Mouse (Mus musculus) lung, embryonic 16.5 days (tissue): ENCODE results near the gene Zfp866. TPM values are rescaled to one million over a fixed set of nuclear protein-coding genes. Genes with fewer than 3 reads are reported as not detected.

ENCODE experiments used
- ATAC-seq: fragments of 200-750 bp; cut with Nextera tagmentation; 2 replicates; pipeline ENCODE4 v1.8.0; 2017; ENCODE audit warnings: low read depth, mild to moderate bottlenecking, moderate library complexity
- H3K27ac ChIP-seq: fragments of 300-500 bp; sonication (generic); 2 replicates; pipeline ENCODE4 v1.5.1; 2014; ENCODE audit warnings: mild to moderate bottlenecking, control low read depth, low read length
- H3K27me3 ChIP-seq: fragments of 300-500 bp; sonication (generic); 2 replicates; pipeline ENCODE4 v1.6.1; 2014; ENCODE audit warnings: low read depth, low read length, mixed read lengths; ENCODE audit not compliant: control insufficient read depth, insufficient read depth
- H3K36me3 ChIP-seq: fragments of 300-500 bp; sonication (generic); 2 replicates; pipeline ENCODE4 v1.6.1; 2014; ENCODE audit warnings: low read length; ENCODE audit not compliant: control insufficient read depth, insufficient read depth
- H3K4me1 ChIP-seq: fragments of 300-500 bp; sonication (generic); replicated peaks from 2 replicates; pipeline ENCODE4 v1.6.1; 2014; ENCODE audit warnings: low read length, mixed read lengths; ENCODE audit not compliant: control insufficient read depth, insufficient read depth
- H3K4me2 ChIP-seq: fragments of 300-500 bp; sonication (generic); 2 replicates; pipeline ENCODE4 v1.6.1; 2014; ENCODE audit warnings: low read depth, low read length, control low read depth
- H3K4me3 ChIP-seq: fragments of 300-500 bp; sonication (generic); 2 replicates; pipeline ENCODE4 v1.5.1; 2014; ENCODE audit warnings: mild to moderate bottlenecking, low read length, control low read depth
- H3K9ac ChIP-seq: fragments of 300-500 bp; sonication (generic); 2 replicates; pipeline ENCODE4 v1.6.1; 2014; ENCODE audit warnings: low read length, control low read depth
- H3K9me3 ChIP-seq: fragments of 300-500 bp; sonication (generic); 2 replicates; pipeline ENCODE4 v1.6.1; 2016; ENCODE audit warnings: low read length; ENCODE audit not compliant: control insufficient read depth
- WGBS: fragments of 180-500 bp; shearing (Covaris S2); extraction: QIAGEN DNeasy Blood & Tissue Kit; methylation state at CpG from one replicate; pipeline ENCODE4 v1.1.7; 2014; 5-methylcytosine and 5-hydroxymethylcytosine counted together
- polyA plus RNA-seq: library from polyadenylated mRNA; unstranded; fragments of >200 nt; fragmentation: Nextera tagmentation; extraction: Ambion mirVana; gene quantifications from 2 replicates; pipeline ENCODE4 v1.2.1, GENCODE M21; 2015

The Zfp866 gene
- polyA plus RNA-seq, 1 experiment from 2014 or later = 26.7 TPM

- Histone ChIP-seq H3K4me3 (peak overlapping the region; percentile 86), H3K9ac (peak overlapping the region; percentile 99), H3K4me2 (peak overlapping the region; percentile 51), H3K27ac (peak overlapping the region; percentile 100), H3K36me3 (no peaks in the 10 kb centered on the region), H3K9me3 (no peaks in the 10 kb centered on the region), H3K4me1 (peaks cover 7% of the 10 kb centered on the region), H3K27me3 (no peaks in the 10 kb centered on the region)
- peak; percentile 99 for ATAC-seq
- under 1% methylated on average over 44 of the region's 52 CpGs for WGBS
Observed at GRCm38 (mm10) chr8:69716403-69717231, 74.4 kb downstream of the Zfp866 start.

GRCm38 (mm10) chr8:69715366-69715765, 75.6 kb downstream of the Zfp866 start:
- Histone ChIP-seq H3K9ac (peak overlapping the region; percentile 49; the same call in 1 of the 2 replicates), H3K4me2 (peak overlapping the region; percentile 49)
- WGBS = 71% methylated on average over 6 of the region's 6 CpGs

GRCm38 (mm10) chr8:69713516-69713915, 77.5 kb downstream of the Zfp866 start:
- Histone ChIP-seq H3K9me3 (no peaks in the 10 kb centered on the region), H3K36me3 (peaks cover 17% of the 10 kb centered on the region), H3K9ac (no peak overlapping the region), H3K27ac (no peak overlapping the region), H3K4me3 (no peak overlapping the region), H3K4me2 (no peak overlapping the region), H3K4me1 (peaks cover 7% of the 10 kb centered on the region), H3K27me3 (no peaks in the 10 kb centered on the region)
- ATAC-seq = no peak
- WGBS = 88% methylated on average over 8 of the region's 8 CpGs

More at GRCm38 (mm10) chr8:69715366-69715765, 75.6 kb downstream of the Zfp866 start:
- H3K27ac ChIP-seq = no peak overlapping the region
- H3K27me3 ChIP-seq = no peaks in the 10 kb centered on the region
- no peak for ATAC-seq
- H3K36me3 ChIP-seq = peaks cover 2% of the 10 kb centered on the region; the same call in 1 of the 2 replicates
- H3K9me3 ChIP-seq = no peaks in the 10 kb centered on the region
- peak overlapping the region; percentile 22; the same call in 1 of the 2 replicates for H3K4me3 ChIP-seq
- H3K4me1 ChIP-seq = peaks cover 7% of the 10 kb centered on the region

Other genes with a start within 250 kb of the Zfp866 start
- gene Zfp868, start 165.6 kb downstream of the Zfp866 start, polyA plus RNA-seq = 22.1 and 24.3 TPM in 2 replicates
- gene Zfp964, start 136.7 kb downstream of the Zfp866 start, polyA plus RNA-seq = 1.5 and 2.3 TPM in 2 replicates
- 27.7 and 28.2 TPM in 2 replicates for gene Zfp869, start 80.5 kb downstream of the Zfp866 start, polyA plus RNA-seq
- gene Zfp963, start 41.2 kb downstream of the Zfp866 start, polyA plus RNA-seq = 8.4 TPM in 2 replicates
- 0.85 and 1.2 TPM in 2 replicates for gene Gm20422, start 16.3 kb downstream of the Zfp866 start, polyA plus RNA-seq
- 41.8 and 45.8 TPM in 2 replicates for gene Atp13a1, start within 50 bp of the Zfp866 start, polyA plus RNA-seq
- 7.1 and 7.9 TPM in 2 replicates for gene Gmip, start 17.5 kb upstream of the Zfp866 start, polyA plus RNA-seq
- 0.45 and 0.48 TPM in 2 replicates for gene Lpar2, start 31.3 kb upstream of the Zfp866 start, polyA plus RNA-seq
- 13.4 and 17.1 TPM in 2 replicates for gene Pbx4, start 41.3 kb upstream of the Zfp866 start, polyA plus RNA-seq
- gene Cilp2, start 96.5 kb upstream of the Zfp866 start, polyA plus RNA-seq = 0.26 and 0.30 TPM in 2 replicates
- gene Tssk6, start 111.0 kb upstream of the Zfp866 start, polyA plus RNA-seq = 2.0 and 2.7 TPM in 2 replicates
- 176 and 179 TPM in 2 replicates for gene Ndufa13, start 111.4 kb upstream of the Zfp866 start, polyA plus RNA-seq
- gene Yjefn3, start 111.5 kb upstream of the Zfp866 start, polyA plus RNA-seq = 4.0 and 4.1 TPM in 2 replicates
- gene Gatad2a, start 205.2 kb upstream of the Zfp866 start, polyA plus RNA-seq = 41.6 and 42.1 TPM in 2 replicates